Mouse (Mus musculus) brain, adult 2 months (tissue): ENCODE measurements around the gene Rep15.

Experiments
- DNase-seq: peaks from one replicate; pipeline ENCODE4 v3.0.0; 2011; ENCODE audit warnings: low read depth, low spot score

The Rep15 gene

GRCm38 (mm10) chr6:147032303-147032925 is at the start of gene Rep15:
Gene Rep15 (plus strand): TSS chr6:147032584.
- DNase-seq, result peak; percentile 67

GRCm38 (mm10) chr6:146984569-146984968 is 47.8 kb upstream of the Rep15 start:
- DNase-seq, result peak; percentile 85

DNA sequence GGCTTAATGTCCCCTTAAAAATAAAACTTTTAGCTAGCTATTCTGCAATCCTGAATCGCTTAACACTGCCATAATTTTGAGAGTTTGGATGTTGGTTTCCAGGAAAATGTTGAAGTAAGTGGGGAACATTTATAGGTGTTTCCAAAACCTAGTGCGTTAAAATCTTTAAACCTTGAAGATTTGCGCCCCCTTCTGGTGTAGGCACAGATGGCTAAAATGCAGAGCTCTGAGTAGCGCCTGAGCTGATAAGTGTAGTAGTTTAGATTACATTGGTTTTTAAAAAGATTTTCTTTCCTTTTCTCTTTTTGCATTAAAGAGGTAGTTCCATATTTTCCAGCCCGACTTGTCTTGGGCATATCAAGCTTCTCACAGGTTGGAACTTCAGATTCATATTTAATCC is 38.1 kb upstream of the Rep15 start:
- DNase-seq, result peak; percentile 71

DNA sequence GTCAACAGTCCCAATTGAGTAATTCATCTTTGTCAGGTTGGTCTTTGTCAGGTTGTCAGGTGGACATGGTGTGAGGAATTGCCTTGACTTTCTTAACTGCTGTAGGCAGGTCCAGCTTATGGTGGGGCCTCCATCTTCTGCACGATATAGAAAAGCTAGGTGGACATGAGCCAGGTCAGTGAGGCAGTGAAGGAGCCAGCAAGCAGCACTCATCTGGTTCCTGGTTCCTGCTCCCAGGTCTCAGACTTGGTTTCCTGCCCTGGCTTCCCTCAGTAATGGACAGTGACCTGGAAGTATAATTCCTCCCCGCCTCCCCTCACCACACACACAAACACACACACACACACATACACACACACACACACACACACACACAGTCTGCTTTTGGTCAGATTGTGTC is 37.0 kb upstream of the Rep15 start:
- DNase-seq, result no peak

- DNase-seq, result no peak
Observed at GRCm38 (mm10) chr6:146995878-146996277, 36.5 kb upstream of the Rep15 start.

GRCm38 (mm10) chr6:146997006-146997405 is 35.4 kb upstream of the Rep15 start:
- DNase-seq, result no peak

DNA sequence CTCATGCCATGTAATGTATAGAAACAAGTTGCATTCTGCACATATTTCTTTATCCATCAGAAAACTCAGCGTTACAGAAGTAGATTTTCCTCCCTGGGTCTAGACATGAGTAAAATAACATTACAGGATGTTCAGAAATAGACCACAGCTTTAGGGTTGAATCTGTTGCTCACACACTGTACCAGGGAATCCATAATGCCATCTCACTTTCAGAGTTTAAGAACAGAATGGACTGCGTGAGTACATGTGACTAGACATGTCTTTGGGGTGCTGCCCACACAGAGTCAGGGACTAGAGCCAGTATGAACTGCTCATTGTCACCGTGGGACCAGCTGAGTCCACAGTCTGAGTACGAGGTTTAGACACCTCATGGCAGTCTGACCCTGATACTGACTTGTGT is 33.7 kb upstream of the Rep15 start:
- DNase-seq, result peak; percentile 34

DNA sequence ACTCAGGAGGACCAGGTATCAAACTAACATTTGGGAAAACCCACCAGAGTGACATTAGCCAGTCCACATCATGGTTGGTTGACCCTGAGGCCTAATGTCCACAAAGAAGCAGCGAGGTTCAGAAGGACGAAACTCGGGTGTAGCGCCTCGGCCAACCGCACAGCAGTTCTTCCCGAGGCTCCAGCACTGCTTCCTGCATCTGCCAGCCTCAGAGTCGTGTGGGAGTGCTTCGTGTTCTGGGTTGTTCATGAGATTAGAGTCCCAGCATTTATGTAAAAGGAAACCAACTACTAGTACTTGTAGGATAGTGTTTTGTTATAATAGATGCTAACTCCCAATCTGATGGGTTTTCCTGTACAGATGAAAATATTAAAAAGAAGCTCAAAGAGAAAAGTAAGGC is 33.1 kb upstream of the Rep15 start:
- DNase-seq, result peak; percentile 78

DNA sequence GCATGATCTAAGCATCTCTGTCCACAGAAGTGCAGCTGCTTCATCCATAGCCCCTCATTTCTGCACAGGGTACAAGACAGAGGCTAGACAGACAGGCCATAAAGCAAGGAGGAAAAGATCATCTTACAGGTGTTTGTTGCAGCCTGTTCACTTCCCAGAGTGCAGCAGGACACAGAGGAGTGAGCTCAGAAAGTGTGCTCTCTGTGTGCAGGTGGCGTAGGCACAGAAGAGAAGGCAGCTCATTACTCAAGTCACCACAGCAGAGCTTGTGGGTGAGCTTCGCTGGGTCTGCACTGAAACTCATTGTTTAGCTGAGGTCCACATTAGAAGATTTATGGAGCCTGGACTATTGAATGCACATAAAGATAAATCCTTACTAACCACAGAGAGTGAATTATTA is 32.6 kb upstream of the Rep15 start:
- DNase-seq, result peak; percentile 58

GRCm38 (mm10) chr6:147008148-147008547 is 24.2 kb upstream of the Rep15 start:
- peak; percentile 59 for DNase-seq

GRCm38 (mm10) chr6:147010358-147010757 is 22.0 kb upstream of the Rep15 start:
- DNase-seq, result no peak

- no peak for DNase-seq
Observed at GRCm38 (mm10) chr6:147010811-147011520, 21.4 kb upstream of the Rep15 start.

GRCm38 (mm10) chr6:147011555-147011954 is 20.8 kb upstream of the Rep15 start:
- no peak for DNase-seq

DNA sequence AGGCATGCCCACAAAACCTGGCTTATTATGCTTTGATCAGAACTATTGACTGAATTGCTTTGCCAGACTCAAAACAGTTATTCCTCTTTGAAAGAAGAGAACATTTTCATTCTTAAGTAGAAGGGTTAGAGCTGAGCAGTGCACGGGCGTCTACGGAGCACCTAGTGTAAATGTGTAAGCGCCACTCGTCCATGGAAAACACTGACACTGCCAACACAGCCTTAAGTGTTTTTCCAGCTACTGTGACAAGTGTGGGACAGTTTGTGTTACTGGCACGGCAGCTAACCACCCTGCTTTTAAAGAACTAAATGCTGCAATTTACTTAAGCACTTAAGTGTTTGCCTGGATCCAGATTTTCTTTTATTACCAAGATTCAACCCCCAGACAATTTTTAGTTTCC is 20.4 kb upstream of the Rep15 start:
- peak; percentile 37 for DNase-seq

DNA sequence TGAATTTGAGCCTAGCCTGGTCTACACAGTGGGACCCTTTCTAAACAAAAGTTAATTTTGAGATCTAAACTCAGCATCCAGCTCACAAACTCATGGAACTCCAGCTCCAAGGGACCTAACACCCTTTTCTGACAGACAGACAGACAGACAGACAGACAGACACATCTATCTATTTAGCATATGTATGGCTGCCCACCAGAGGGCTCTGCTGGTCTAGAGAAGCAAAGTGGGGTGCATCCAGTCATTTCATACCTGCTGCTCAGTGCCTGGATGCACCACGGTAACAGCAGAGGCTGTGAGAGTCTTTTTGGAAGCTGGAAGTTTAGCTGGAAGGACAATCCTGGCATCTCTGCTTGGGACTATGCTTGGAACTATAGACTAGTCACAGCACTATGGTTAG is 18.8 kb upstream of the Rep15 start:
- DNase-seq, result peak; percentile 22

DNA sequence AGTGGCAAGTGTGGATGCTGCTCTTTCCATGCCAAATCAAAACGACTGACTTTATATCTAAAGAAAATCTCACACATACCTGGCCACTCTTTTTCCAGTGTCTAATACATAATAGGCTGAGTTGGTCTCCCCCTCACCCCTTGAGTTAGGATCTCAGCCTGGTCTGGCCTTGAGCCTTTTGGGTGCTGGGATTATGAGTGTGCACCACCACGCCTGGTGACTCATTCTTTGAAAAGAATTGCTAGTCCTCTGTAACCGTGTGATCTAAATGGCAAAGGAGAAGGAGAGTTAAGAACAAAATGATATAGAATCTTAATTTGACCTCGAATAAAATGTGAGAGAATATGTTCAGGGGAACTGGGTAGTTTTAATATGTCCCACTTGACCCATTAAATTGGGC is 14.5 kb upstream of the Rep15 start:
- DNase-seq, result no peak

- no peak for DNase-seq
Observed at GRCm38 (mm10) chr6:147018364-147018763, 14.0 kb upstream of the Rep15 start.

GRCm38 (mm10) chr6:147021181-147021580 is 11.2 kb upstream of the Rep15 start:
- no peak for DNase-seq

DNA sequence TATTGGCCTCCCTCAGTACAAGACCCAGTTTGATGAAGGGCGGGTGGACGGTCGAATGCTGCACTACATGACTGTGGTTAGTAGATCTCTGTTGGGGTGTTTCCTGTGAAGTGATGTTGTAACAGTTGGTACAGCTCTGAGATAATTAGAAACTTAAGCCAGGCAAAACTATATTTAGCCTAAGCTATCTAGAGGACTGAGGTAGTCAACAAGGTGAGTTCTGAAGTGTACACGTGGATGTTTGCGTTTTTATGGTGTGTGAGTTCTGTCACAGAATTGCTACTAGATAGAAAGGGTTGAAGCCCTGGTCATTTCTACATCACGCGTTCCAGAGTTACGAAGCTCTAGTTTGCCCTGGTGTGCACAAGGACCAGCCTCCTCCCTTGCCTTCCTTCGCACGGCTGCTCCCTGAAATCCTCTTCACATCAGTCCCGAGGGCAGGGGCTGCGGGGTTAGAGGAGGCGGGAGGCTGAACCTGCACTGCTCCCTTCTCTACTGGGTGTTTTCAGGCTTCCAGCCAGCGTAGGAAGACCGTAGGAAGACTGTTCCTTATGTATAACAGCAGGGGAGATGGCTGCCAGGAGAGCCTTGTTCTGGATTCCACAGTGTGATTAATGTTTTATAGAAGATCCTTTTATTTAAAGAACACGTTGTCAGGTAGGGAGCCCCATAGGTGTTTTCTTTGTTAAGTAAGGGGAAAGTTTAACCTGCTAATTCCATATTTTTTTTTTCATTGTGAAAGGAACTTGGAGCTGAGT is 9.8 kb upstream of the Rep15 start:
- peak; percentile 56 for DNase-seq

DNA sequence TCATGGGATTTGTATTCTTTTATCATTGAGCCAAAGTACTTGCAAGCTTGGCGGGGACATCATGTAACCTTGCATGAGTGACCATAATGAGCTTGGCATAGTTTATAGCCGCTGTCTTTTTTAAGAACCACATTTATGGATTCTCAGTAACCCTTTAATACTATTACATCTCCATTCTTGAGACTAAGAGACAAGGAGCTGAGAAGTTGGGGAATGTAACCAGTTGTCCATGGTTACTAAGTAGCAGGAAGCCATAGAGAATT is 9.3 kb upstream of the Rep15 start:
- no peak for DNase-seq

- no peak for DNase-seq
Observed at GRCm38 (mm10) chr6:147023568-147023967, 8.8 kb upstream of the Rep15 start.

DNA sequence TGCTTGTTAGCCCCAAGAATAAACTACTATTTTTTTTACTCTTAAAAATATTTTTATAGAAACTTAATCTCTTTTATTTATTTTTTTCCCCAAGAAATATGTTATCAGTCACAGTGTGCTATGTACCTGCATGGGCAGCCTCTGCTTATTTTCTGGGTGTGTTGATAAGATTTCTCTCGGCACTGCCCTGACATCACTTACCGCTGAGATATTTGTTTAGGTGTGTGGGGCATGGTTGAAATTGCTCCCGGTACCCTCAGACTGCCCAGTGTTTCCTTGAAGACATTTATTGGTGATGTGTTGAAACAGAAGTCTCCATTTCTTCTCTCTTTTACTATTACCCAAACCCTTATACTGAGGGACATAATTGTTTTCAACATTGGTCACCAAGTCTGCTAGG is 7.6 kb upstream of the Rep15 start:
- no peak for DNase-seq

DNA sequence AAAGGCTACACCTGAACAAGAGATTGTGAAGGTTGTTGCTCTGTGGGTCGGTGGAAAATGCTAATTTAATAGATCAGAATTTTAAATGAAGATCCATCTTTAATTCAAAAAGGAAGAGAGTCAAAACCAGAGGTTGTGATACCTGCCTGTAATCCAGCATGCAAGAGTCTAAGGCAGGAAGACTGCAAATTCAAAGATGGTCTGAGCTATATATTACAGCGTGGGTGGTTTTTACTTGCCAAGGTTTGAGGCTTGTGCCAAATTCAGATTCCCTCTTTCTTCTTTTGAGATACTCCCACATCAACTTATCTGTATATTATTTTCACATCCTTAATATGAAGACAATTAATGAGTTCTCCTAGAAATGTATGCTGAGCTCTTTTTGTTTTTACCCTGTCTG is 4.0 kb upstream of the Rep15 start:
- peak; percentile 31 for DNase-seq
